Mouse (Mus musculus): ENCODE data around the gene Smg5. TPM values are rescaled to one million over a fixed set of nuclear protein-coding genes. Genes with fewer than 3 reads are reported as not detected.
A peak's percentile ranks its signal among the peaks of the same experiment; 100 is the strongest.

Smg5 gene
- polyA plus RNA-seq, 1 experiment from 2014 or later = 15.9 TPM

DNA sequence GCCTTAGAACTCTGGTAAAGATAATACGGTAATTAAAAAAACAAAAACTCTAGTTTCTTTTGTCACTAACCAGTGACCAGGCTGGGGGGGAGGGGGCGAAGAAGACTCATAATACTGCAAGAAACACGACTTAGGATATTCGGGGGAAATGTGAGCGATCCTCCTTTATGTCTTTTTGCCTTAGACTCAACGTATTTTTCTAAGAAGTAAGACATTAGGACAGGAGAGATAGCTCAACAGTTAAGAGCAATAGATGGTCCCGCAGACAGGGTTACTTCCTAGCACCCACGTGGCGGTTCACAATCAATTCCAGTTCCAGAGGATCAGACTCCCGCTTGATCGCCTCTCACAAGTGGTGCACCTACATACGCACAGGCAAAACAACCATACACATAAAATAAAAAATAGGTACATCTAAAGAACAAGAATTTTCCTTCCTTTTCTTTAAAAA, 39.9 kb upstream of the Smg5 start:
- DNase-seq (ENCODE audit: low spot score) = no peak

GRCm38 (mm10) chr3:88296561-88297318, 39.3 kb upstream of the Smg5 start, which contains the start of the genes Tsacc and Cct3:
Tsacc (minus strand) TSS chr3:88296999.
Cct3 (plus strand) TSS chr3:88297116.
- no peaks in the 10 kb centered on the region for H3K27me3 ChIP-seq (ENCODE audit: control insufficient read depth, insufficient read depth, low read length)
- H3K36me3 ChIP-seq (ENCODE audit: control insufficient read depth, insufficient read depth, low read length) = peaks cover 7% of the 10 kb centered on the region
- WGBS = under 1% methylated on average over 44 of the region's 44 CpGs
- peak within 1 kb of the TSS; percentile 79 for H3K4me3 ChIP-seq (ENCODE audit: low read depth, low read length)
- H3K4me1 ChIP-seq (replicated peaks; ENCODE audit: control insufficient read depth, insufficient read depth) = no peaks in the 10 kb centered on the region
- peak within 1 kb of the TSS; percentile 93 for H3K27ac ChIP-seq (replicated peaks)
- DNase-seq (ENCODE audit: low spot score) (peak; percentile 95), ATAC-seq (ENCODE audit: low FRiP score, low TSS enrichment) (peak; percentile 99)
- TF ChIP-seq CTCF (IDR thresholded peaks at IDR 0.05; ENCODE audit: low read depth) = peak; percentile 50
- TF ChIP-seq EP300 (optimal IDR thresholded peaks at IDR 0.05) = no peak
- peak within 1 kb of the TSS; percentile 62 for H3K4me2 ChIP-seq (replicated peaks; ENCODE audit: low read depth)
- H3K9me3 ChIP-seq (ENCODE audit: control insufficient read depth, low read length) = no peaks in the 10 kb centered on the region
- H3K9ac ChIP-seq (ENCODE audit: low read length) = peak within 1 kb of the TSS; percentile 82

More for the DNA sequence above, 39.9 kb upstream of the Smg5 start:
- 1% methylated on average over 12 of the region's 12 CpGs for WGBS
- Histone ChIP-seq H3K4me1 (replicated peaks; ENCODE audit: control insufficient read depth, insufficient read depth) (no peaks in the 10 kb centered on the region), H3K36me3 (ENCODE audit: control insufficient read depth, insufficient read depth, low read length) (peaks cover 3% of the 10 kb centered on the region; the same call in 1 of the 2 replicates), H3K27me3 (ENCODE audit: control insufficient read depth, insufficient read depth, low read length) (no peaks in the 10 kb centered on the region), H3K9me3 (ENCODE audit: control insufficient read depth, low read length) (no peaks in the 10 kb centered on the region), H3K4me3 (ENCODE audit: low read depth, low read length) (peak overlapping the region; percentile 79), H3K27ac (replicated peaks) (peak overlapping the region; percentile 87), H3K9ac (ENCODE audit: low read length) (peak overlapping the region; percentile 59), H3K4me2 (replicated peaks; ENCODE audit: low read depth) (peak overlapping the region; percentile 62)
- TF ChIP-seq EP300 (optimal IDR thresholded peaks at IDR 0.05) = no peak
- TF ChIP-seq CTCF (IDR thresholded peaks at IDR 0.05; ENCODE audit: low read depth) = no peak
- ATAC-seq (ENCODE audit: low FRiP score, low TSS enrichment) = no peak

DNA sequence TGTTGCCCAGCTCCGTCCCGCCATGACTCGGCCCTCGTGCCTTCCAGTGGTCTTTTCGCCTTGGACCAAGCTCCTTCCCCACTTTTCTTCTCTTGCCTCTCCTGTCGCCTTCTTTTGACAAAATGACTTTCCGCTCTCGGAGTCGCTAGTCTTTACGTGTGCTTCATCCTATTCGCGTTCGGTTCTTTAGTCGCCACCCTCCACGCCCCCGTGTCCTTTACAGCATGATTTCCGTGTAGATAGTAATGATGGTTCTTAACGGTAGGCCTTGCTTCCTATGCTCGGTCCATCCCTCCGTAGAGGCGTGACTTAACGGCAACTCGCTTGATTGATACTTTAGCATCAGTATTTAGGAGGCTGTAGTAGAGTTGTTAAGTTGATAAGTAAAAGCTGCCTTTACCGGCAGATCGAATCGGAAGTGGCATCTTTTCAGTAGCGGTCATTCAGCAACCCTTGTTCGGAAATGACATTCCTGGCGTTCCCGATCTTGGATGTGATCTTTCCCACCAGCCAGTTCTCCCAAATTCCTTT, 38.7 kb upstream of the Smg5 start:
- Histone ChIP-seq H3K27ac (replicated peaks) (peak overlapping the region; percentile 93), H3K4me2 (replicated peaks; ENCODE audit: low read depth) (peak overlapping the region; percentile 51), H3K4me3 (ENCODE audit: low read depth, low read length) (peak overlapping the region; percentile 79), H3K27me3 (ENCODE audit: control insufficient read depth, insufficient read depth, low read length) (no peaks in the 10 kb centered on the region), H3K9ac (ENCODE audit: low read length) (peak overlapping the region; percentile 82), H3K36me3 (ENCODE audit: control insufficient read depth, insufficient read depth, low read length) (peaks cover 10% of the 10 kb centered on the region), H3K9me3 (ENCODE audit: control insufficient read depth, low read length) (no peaks in the 10 kb centered on the region), H3K4me1 (replicated peaks; ENCODE audit: control insufficient read depth, insufficient read depth) (no peaks in the 10 kb centered on the region)
- TF ChIP-seq EP300 (optimal IDR thresholded peaks at IDR 0.05) = no peak
- TF ChIP-seq CTCF (IDR thresholded peaks at IDR 0.05; ENCODE audit: low read depth) = no peak
- DNase-seq (ENCODE audit: low spot score) (no peak), ATAC-seq (ENCODE audit: low FRiP score, low TSS enrichment) (no peak)
- under 1% methylated on average over 30 of the region's 30 CpGs for WGBS

DNA sequence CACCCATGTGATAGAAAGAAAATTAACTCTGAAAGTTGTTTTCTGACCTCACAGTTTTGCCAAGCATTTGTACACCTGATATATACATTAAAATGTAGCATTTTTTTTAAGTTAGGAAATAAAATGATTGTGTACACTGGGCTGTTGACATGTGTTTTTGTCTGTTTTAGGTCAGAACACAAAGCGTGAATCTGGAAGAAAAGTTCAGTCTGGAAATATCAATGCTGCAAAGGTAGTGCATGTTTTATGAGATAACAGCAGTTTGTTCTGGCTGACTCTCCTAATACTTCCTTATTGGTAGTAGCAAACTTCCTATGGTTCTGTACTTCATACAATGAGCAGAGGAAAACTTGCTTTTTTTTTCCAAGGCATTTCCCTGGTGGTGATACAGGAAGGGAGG, 36.9 kb upstream of the Smg5 start:
- no peak overlapping the region for H3K9ac ChIP-seq (ENCODE audit: low read length)
- TF ChIP-seq EP300 (optimal IDR thresholded peaks at IDR 0.05) (no peak), CTCF (IDR thresholded peaks at IDR 0.05; ENCODE audit: low read depth) (no peak)
- no peak for DNase-seq (ENCODE audit: low spot score)
- H3K27me3 ChIP-seq (ENCODE audit: control insufficient read depth, insufficient read depth, low read length) = no peaks in the 10 kb centered on the region
- no peak overlapping the region for H3K4me3 ChIP-seq (ENCODE audit: low read depth, low read length)
- ATAC-seq (ENCODE audit: low FRiP score, low TSS enrichment) = no peak
- no peaks in the 10 kb centered on the region for H3K4me1 ChIP-seq (replicated peaks; ENCODE audit: control insufficient read depth, insufficient read depth)
- H3K9me3 ChIP-seq (ENCODE audit: control insufficient read depth, low read length) = no peaks in the 10 kb centered on the region
- WGBS = 73% methylated on average over 1 of the region's 1 CpGs
- peaks cover 18% of the 10 kb centered on the region for H3K36me3 ChIP-seq (ENCODE audit: control insufficient read depth, insufficient read depth, low read length)
- H3K4me2 ChIP-seq (replicated peaks; ENCODE audit: low read depth) = no peak overlapping the region
- H3K27ac ChIP-seq (replicated peaks) = no peak overlapping the region

DNA sequence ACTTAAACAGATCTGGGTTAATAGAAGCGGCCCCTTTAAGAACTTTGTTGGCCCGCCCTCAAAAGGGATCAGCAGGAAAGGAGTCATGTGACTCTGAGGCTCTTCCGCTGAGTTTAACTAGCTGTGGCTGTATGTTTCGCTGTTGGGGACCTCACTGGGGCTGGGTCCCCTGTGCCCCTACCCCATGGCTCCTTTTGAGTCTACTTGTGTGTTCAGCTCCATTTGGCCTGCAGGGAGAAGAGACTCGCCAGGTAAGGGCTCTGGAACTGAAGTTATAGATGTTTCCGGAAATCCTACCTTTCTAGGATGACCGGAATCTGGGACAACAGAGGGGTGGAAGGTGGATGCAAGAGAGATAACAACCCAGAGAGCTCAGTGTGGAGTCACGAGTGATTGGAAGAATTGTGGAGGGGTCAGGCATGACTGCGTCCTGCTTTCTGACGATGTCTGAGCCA, 11.1 kb upstream of the Smg5 start, which contains the start of gene Glmp:
Gene Glmp (plus strand): TSS at position 73 of the 455 bp plus-strand sequence.
- Histone ChIP-seq H3K27me3 (ENCODE audit: control insufficient read depth, insufficient read depth, low read length) (no peaks in the 10 kb centered on the region), H3K27ac (replicated peaks) (peak within 1 kb of the TSS; percentile 41; the same call in 1 of the 2 replicates), H3K36me3 (ENCODE audit: control insufficient read depth, insufficient read depth, low read length) (peaks cover 22% of the 10 kb centered on the region), H3K9ac (ENCODE audit: low read length) (peak within 1 kb of the TSS; percentile 76), H3K4me1 (replicated peaks; ENCODE audit: control insufficient read depth, insufficient read depth) (peaks cover 3% of the 10 kb centered on the region; the same call in 1 of the 2 replicates), H3K9me3 (ENCODE audit: control insufficient read depth, low read length) (no peaks in the 10 kb centered on the region), H3K4me3 (ENCODE audit: low read depth, low read length) (peak within 1 kb of the TSS; percentile 79), H3K4me2 (replicated peaks; ENCODE audit: low read depth) (peak within 1 kb of the TSS; percentile 91)
- under 1% methylated on average over 10 of the region's 10 CpGs for WGBS
- ATAC-seq (ENCODE audit: low FRiP score, low TSS enrichment) = peak; percentile 78
- TF ChIP-seq EP300 (optimal IDR thresholded peaks at IDR 0.05) = no peak
- TF ChIP-seq CTCF (IDR thresholded peaks at IDR 0.05; ENCODE audit: low read depth) = no peak
- DNase-seq (ENCODE audit: low spot score) = peak; percentile 68
